Mouse (Mus musculus) forebrain, embryonic 14.5 days (tissue): ENCODE measurements around the gene Inca1. TPM values are rescaled to one million over a fixed set of nuclear protein-coding genes. Genes with fewer than 3 reads are reported as not detected.

Experiments used
- ATAC-seq: fragments of 200-750 bp; cut with Nextera tagmentation; 2 replicates; pipeline ENCODE4 v1.8.0; 2017; ENCODE audit warnings: mild to moderate bottlenecking, moderate library complexity
- DNase-seq: peaks from one replicate; pipeline ENCODE4 v3.0.0-alpha.2; 2015; ENCODE audit warnings: low spot score
- H3K27ac ChIP-seq: fragments of 300-500 bp; sonication (generic); 2 replicates; pipeline ENCODE4 v1.5.1; 2014; ENCODE audit warnings: low read depth, mild to moderate bottlenecking, control low read depth, low read length, moderate library complexity
- H3K27me3 ChIP-seq: fragments of 300-500 bp; sonication (generic); replicated peaks from 2 replicates; pipeline ENCODE4 v1.6.1; 2014; ENCODE audit warnings: low read length, control low read depth, mixed read lengths; ENCODE audit not compliant: control insufficient read depth, insufficient read depth
- H3K36me3 ChIP-seq: fragments of 300-500 bp; sonication (generic); 2 replicates; pipeline ENCODE4 v1.6.1; 2014; ENCODE audit warnings: low read length, control low read depth; ENCODE audit not compliant: control insufficient read depth, insufficient read depth
- H3K4me1 ChIP-seq: fragments of 300-500 bp; sonication (generic); 2 replicates; pipeline ENCODE4 v1.6.1; 2014; ENCODE audit warnings: antibody characterized with exemption, low read length, control low read depth; ENCODE audit not compliant: control insufficient read depth, insufficient read depth
- H3K4me2 ChIP-seq: fragments of 300-500 bp; sonication (generic); 2 replicates; pipeline ENCODE4 v1.6.1; 2014; ENCODE audit warnings: mild to moderate bottlenecking, control low read depth, low read length
- H3K4me3 ChIP-seq: fragments of 300-500 bp; sonication (generic); 2 replicates; pipeline ENCODE4 v1.5.1; 2014; ENCODE audit warnings: low read depth, low read length, control low read depth
- H3K9ac ChIP-seq: fragments of 300-500 bp; sonication (generic); 2 replicates; pipeline ENCODE4 v1.6.1; 2014; ENCODE audit warnings: mild to moderate bottlenecking, low read length, control low read depth, moderate library complexity
- H3K9me3 ChIP-seq: fragments of 300-500 bp; sonication (generic); replicated peaks from 2 replicates; pipeline ENCODE4 v1.6.1; 2016; ENCODE audit warnings: low read length, control low read depth, mixed read lengths; ENCODE audit not compliant: control insufficient read depth
- WGBS: fragments of 180-500 bp; shearing (Covaris S2); extraction: QIAGEN DNeasy Blood & Tissue Kit; methylation state at CpG from one replicate; pipeline ENCODE4 v1.1.7; 2014; 5-methylcytosine and 5-hydroxymethylcytosine counted together
- microRNA-seq: library from miRNA; unstranded; fragments of <30 nt; microRNA quantifications from one replicate; pipeline ENCODE4, GENCODE M21; 2016
- polyA plus RNA-seq: library from polyadenylated mRNA; unstranded; fragments of >200 nt; fragmentation: Nextera tagmentation; extraction: Ambion mirVana; gene quantifications from 2 replicates; pipeline ENCODE4 v1.2.1, GENCODE M21; 2014

The Inca1 gene
- polyA plus RNA-seq, 1 experiment from 2014 or later = 0.75 TPM

DNA sequence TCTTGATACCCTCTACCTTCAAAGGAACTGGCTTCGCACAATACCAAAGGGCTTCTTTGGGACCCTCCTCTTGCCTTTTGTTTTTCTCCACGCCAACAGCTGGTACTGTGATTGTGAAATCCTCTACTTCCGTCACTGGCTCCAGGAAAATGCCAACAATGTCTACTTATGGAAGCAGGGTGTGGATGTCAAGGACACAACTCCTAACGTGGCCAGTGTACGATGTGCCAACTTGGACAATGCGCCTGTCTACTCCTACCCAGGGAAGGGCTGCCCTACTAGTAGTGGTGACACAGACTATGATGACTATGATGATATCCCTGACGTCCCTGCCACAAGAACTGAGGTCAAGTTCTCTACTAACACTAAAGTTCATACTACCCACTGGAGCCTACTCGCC is 60.0 kb downstream of the Inca1 start:
- Histone ChIP-seq H3K4me1 (no peaks in the 10 kb centered on the region), H3K4me3 (no peak overlapping the region), H3K36me3 (peaks cover 15% of the 10 kb centered on the region), H3K9ac (no peak overlapping the region), H3K9me3 (no peaks in the 10 kb centered on the region), H3K27ac (no peak overlapping the region), H3K27me3 (no peaks in the 10 kb centered on the region), H3K4me2 (no peak overlapping the region)
- DNase-seq (no peak), ATAC-seq (no peak)
- 88% methylated on average over 8 of the region's 8 CpGs for WGBS

DNA sequence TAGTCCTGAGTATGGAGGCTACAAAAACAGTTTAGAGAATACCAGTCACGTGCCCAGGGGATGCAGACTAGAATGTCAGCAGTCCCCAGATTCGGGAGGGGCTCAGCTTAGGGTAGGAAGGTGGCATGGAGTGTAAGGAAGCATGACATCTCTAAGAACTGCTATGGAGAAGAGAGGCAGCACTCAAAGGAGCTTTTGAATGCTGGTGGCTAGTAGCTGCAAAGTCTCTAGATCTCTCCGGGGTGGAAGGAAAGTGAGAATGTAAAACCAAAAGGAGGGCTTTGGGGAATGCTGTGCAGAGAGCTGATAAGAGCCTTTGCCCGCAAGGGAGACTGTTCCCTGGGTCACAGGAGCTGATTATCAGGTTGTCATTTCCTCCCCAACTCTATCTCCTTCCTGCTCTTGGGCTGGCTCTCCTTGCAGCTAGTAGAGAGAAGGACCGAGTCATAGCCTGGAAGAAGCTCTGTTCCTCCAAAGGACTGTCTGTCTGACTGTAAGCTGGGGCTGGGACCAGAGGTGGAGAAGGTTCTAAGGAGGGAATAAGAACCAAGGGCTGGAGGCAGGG is 61.2 kb downstream of the Inca1 start, which contains the start of gene Gp1ba:
Gp1ba (plus strand) TSS at position 409 of the 565 bp plus-strand sequence.
- WGBS = 49% methylated on average over 5 of the region's 5 CpGs
- ATAC-seq = no peak
- DNase-seq = no peak
- Histone ChIP-seq H3K27me3 (no peaks in the 10 kb centered on the region), H3K9me3 (no peaks in the 10 kb centered on the region), H3K4me2 (no peak within 1 kb of the TSS), H3K27ac (no peak within 1 kb of the TSS), H3K36me3 (peaks cover 7% of the 10 kb centered on the region; the same call in 1 of the 2 replicates), H3K9ac (no peak within 1 kb of the TSS), H3K4me1 (no peaks in the 10 kb centered on the region), H3K4me3 (no peak within 1 kb of the TSS)

Small RNA genes within 50 kb of the gene (microRNA-seq; reads per million reads assigned to microRNA genes)
- not detected for gene Mir6925

Other genes starting within 250 kb of the Inca1 start
- 49.2 and 54.3 TPM in 2 replicates for gene Med11, start 248.2 kb downstream of the Inca1 start, polyA plus RNA-seq
- 0.19 and 0.42 TPM in 2 replicates for gene Zmynd15, start 240.7 kb downstream of the Inca1 start, polyA plus RNA-seq
- gene Cxcl16, start 240.2 kb downstream of the Inca1 start, polyA plus RNA-seq = 1.5 and 1.9 TPM in 2 replicates
- 1.1 and 3.4 TPM in 2 replicates for gene Tm4sf5, start 194.9 kb downstream of the Inca1 start, polyA plus RNA-seq
- gene Vmo1, start 185.5 kb downstream of the Inca1 start, polyA plus RNA-seq = 0.37 TPM in 1 of 2 replicates, not detected in the other
- 0.42 TPM in 1 of 2 replicates, not detected in the other for gene Gltpd2, start 181.0 kb downstream of the Inca1 start, polyA plus RNA-seq
- gene Psmb6, start 174.8 kb downstream of the Inca1 start, polyA plus RNA-seq = 841 and 1,034 TPM in 2 replicates
- gene Gm40193, start 167.2 kb downstream of the Inca1 start, polyA plus RNA-seq = not detected in 2 replicates
- gene Pld2, start 160.1 kb downstream of the Inca1 start, polyA plus RNA-seq = 4.8 and 5.8 TPM in 2 replicates
- 10.4 and 13.6 TPM in 2 replicates for gene Mink1, start 137.3 kb downstream of the Inca1 start, polyA plus RNA-seq
- not detected in 2 replicates for gene 4930544D05Rik, start 84.3 kb downstream of the Inca1 start, polyA plus RNA-seq
- not detected in 2 replicates for gene Chrne, start 80.9 kb downstream of the Inca1 start, polyA plus RNA-seq
- gene Gp1ba, start 61.0 kb downstream of the Inca1 start, polyA plus RNA-seq = 0.17 and 0.22 TPM in 2 replicates
- gene Rnf167, start 52.9 kb downstream of the Inca1 start, polyA plus RNA-seq = 105 and 118 TPM in 2 replicates
- gene Slc25a11, start 52.7 kb downstream of the Inca1 start, polyA plus RNA-seq = 165 and 190 TPM in 2 replicates
- 793 and 798 TPM in 2 replicates for gene Pfn1, start 45.5 kb downstream of the Inca1 start, polyA plus RNA-seq
- 5.7 and 5.9 TPM in 2 replicates for gene Eno3, start 43.0 kb downstream of the Inca1 start, polyA plus RNA-seq
- 65.4 and 83.9 TPM in 2 replicates for gene Spag7, start 30.7 kb downstream of the Inca1 start, polyA plus RNA-seq
- 8.7 and 14.9 TPM in 2 replicates for gene Camta2, start 12.1 kb downstream of the Inca1 start, polyA plus RNA-seq
- 4.6 and 4.7 TPM in 2 replicates for gene Kif1c, start 393 bp upstream of the Inca1 start, polyA plus RNA-seq
- gene Zfp3, start 64.1 kb upstream of the Inca1 start, polyA plus RNA-seq = 14.9 and 16.2 TPM in 2 replicates
- not detected in 2 replicates for gene Scimp, start 112.4 kb upstream of the Inca1 start, polyA plus RNA-seq
- gene Rabep1, start 144.6 kb upstream of the Inca1 start, polyA plus RNA-seq = 50.3 and 62.7 TPM in 2 replicates